Mouse (Mus musculus) liver, adult 2 months (tissue): ENCODE results near the gene Iqck.

Source experiments
- CTCF ChIP-seq: fragments of 200-500 bp; IDR thresholded peaks from 2 replicates; pipeline ENCODE4 v1.5.1; 2011; ENCODE audit warnings: low read depth, low read length, control low read depth
- POLR2A ChIP-seq: fragments of 200-500 bp; IDR thresholded peaks from 2 replicates; pipeline ENCODE4 v1.6.1; 2011; ENCODE audit warnings: low read length, control low read depth; ENCODE audit not compliant: insufficient read depth; ENCODE audit errors: extremely low read depth

- TF ChIP-seq CTCF (no peak), POLR2A (no peak)
These were observed 47.4 kb downstream of the Iqck start for GRCm38 (mm10) chr7:118902944-118903343.
